Mouse (Mus musculus) gastrocnemius, adult 8-10 months (tissue): ENCODE measurements around the gene Mphosph6. TPM values are rescaled to one million over a fixed set of nuclear protein-coding genes. Genes with fewer than 3 reads are reported as not detected.

Source experiments
- DNase-seq, 2 experiments: peaks; one replicate each; pipeline ENCODE4 v3.0.0; 2022; ENCODE audit warnings: low spot score in 2 of 2
- total RNA-seq, 4 experiments: library from RNA; stranded (reverse); gene quantifications; 2 replicates each; pipeline ENCODE4 v1.2.4; 2022

Mphosph6 gene
- total RNA-seq, 4 experiments from 2014 or later = 3.0 to 5.8 (median 4.4) TPM

- DNase-seq = no peak
These were observed 30.5 kb downstream of the Mphosph6 start for GRCm38 (mm10) chr8:117771115-117771836.

- DNase-seq = no peak
These were observed 32.8 kb downstream of the Mphosph6 start for GRCm38 (mm10) chr8:117768971-117769370.

DNA sequence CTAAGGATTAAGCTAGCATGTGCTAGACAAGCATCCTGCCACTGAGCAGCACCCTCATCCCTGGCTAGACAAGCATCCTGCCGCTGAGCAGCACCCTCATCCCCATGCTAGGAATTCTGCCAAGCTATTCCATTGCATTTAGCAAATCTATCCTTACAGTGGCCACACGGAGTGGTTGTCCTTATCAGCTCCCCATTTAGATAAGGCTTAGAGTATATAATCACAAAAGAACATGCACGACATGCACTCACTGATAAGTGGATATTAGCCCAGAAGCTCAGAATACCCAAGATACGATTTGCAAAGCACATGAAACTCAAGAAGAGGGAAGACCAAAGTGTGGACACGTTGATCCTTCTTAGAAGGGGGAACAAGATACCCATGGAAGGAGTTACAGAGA is 35.8 kb downstream of the Mphosph6 start:
- no peak for DNase-seq

GRCm38 (mm10) chr8:117764625-117765024 is 37.1 kb downstream of the Mphosph6 start:
- DNase-seq = no peak

DNA sequence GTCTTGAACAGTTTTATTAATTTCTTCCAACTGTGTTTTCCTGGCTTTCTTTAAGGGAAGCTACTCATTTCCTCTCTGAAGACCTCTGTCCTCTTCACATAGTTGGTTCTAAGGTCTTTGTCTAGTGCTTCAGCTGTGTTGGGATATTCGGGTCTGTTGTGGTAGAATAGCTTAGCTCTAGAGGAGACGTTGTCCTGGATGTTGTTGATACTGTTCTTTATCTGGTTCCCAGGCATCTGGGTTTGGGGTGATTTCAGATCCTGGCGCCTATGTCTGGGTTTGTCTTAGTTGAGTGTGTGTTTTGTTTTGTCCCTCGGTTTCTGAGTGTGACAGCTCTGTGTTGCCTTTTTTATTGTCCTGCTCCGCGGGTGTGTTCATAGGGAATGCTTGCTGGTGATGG is 39.0 kb downstream of the Mphosph6 start:
- no peak for DNase-seq

DNA sequence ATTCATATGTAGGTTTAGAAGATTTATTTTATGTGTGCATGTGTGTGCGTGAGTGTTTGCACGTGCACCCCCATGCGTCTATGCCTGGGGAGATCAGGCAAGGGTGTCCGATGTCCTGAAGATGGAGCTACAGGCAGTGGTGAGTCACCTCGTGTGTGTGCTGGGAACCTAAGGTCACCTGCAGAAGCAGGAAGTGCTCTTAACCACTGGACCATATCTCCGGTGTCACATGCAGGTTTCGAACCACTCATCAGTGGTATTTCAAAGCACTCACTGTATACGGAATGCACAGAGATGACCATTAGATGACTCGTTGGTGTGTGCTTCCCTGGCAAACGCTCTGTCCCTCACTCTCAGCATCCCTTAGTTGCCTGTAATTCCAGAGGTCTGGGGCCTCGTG is 43.8 kb downstream of the Mphosph6 start:
- DNase-seq = no peak

GRCm38 (mm10) chr8:117749436-117749835 is 52.3 kb downstream of the Mphosph6 start:
- DNase-seq = no peak

GRCm38 (mm10) chr8:117747886-117748730 is 53.6 kb downstream of the Mphosph6 start:
- no peak for DNase-seq

DNA sequence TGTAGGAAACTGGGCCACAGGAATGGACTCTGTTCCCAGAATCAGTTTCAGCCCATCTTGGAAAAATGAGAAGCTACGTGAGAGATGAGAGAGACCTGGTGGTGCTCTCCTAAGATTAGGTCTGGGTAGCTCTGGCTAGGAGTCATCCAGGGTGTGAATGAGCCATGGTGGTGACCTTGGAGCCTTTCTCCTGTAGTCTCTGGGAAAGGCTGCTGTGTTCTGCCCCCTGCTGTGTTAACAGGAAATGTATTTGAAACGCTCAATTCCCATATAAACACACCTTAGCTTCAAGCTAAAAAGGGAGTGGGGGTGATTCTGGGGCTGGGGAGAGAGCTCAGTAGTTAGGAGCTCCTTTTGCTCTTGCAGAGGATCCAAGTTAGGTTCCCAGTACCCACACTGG is 54.3 kb downstream of the Mphosph6 start:
- DNase-seq = no peak

- DNase-seq = no peak
These were observed 55.1 kb downstream of the Mphosph6 start for GRCm38 (mm10) chr8:117746651-117747050.

DNA sequence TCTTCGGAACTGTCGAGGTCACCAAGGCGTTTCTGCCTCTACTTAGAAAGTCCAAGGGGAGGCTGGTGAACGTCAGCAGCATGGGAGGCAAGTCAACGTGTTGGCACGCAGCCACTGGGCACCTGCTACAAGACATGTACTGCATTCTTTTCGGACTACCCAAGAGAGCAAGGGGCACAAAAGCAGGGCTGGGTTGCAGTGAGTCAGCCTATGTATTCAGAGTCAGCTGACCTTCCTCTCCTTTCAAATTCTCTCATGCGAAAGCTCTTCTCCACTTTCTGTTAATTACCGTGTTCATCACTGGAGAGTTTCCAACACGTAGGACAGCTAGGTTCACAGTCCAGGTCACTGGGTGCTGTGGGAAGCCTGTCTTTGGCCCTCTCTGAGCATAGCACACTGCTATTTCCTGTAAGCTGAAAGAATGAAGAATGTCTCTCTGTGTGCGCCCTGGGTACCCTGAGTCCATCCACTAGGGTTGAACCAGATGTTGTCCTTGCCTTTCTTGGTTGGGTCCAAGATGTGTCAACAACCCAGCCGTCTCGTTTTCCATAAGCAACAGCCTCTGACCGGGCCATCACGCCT is 59.2 kb downstream of the Mphosph6 start:
- no peak for DNase-seq

Other genes starting within 250 kb of the Mphosph6 start
- gene Sdr42e1, start 128.3 kb downstream of the Mphosph6 start, total RNA-seq = under 1 TPM; 0.13 to 0.31 (median 0.27) TPM
- gene Hsd17b2, start 100.0 kb downstream of the Mphosph6 start, total RNA-seq = not detected